Mouse (Mus musculus): ENCODE measurements around the gene Ctdsp2.

DNA sequence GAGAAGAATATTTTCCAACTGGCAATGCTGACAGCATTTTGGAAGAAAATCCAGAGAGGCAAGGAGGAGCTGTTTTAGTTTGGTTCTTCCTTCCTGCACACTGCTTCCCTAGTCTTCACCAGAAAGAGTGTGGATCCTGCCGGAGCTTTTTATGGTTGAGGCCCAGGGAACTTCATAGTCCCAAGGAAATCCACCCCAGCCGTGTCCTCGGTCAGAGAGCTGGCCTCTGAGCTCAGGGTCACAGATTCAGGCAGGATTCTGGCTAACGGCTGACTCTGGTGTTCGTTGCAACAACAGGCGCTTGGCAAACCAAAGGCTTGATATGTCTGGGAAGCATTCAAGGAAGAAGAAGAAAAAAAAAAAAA, 15.6 kb upstream of the Ctdsp2 start:
- TF ChIP-seq GATA1 (IDR thresholded peaks at IDR 0.05; ENCODE audit: low read length) = no peak
- no peak for TF ChIP-seq TAL1 (IDR thresholded peaks at IDR 0.05; ENCODE audit: low read length)

Data from erythroblast, embryonic 14.5 days (primary cell).